Mouse (Mus musculus) R1 (cell line): ENCODE measurements around the gene Macrod1.

Experiments
- DNase-seq: peaks from one replicate; pipeline ENCODE4 v3.0.0-alpha.2; 2018; ENCODE audit warnings: low read depth, low spot score

The Macrod1 gene

DNA sequence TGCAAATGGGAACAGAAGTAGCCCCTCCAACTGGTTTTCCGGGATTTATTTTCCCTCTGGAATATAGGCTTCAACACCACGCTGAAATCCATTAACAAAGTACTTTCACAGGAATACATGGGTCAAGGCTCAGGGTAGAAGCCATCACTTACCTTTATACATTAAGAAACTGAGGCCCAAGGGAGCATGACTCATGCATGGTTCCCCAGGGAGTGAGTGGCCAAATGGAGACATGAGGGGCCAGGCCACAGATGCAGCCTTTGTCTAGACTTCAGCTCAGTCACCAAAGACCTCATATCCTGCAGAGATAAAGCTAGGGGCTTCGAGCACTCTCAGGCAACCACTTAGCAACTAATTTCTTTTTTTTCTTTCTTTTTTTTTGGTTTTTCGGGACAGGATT, 180.1 kb downstream of the Macrod1 start:
- no peak for DNase-seq

DNA sequence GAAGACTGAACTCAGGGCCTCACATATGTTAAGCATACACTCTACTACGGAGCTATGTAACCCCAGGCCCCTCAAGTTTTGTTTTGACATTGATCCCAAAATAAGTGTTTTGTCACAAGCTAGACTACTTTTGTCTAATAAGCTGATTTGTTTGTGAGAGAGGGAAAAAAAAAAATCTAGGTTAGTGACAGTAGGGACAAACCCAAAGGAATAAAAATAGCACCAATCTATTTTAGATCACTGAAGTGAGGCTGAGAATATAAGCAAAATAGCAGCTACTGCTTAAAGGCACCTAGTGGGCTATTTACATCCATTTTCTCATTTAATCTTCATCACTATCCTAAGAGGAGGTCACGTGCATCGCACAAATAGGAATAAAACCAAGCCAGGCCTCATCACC, 183.0 kb downstream of the Macrod1 start:
- DNase-seq = no peak

DNA sequence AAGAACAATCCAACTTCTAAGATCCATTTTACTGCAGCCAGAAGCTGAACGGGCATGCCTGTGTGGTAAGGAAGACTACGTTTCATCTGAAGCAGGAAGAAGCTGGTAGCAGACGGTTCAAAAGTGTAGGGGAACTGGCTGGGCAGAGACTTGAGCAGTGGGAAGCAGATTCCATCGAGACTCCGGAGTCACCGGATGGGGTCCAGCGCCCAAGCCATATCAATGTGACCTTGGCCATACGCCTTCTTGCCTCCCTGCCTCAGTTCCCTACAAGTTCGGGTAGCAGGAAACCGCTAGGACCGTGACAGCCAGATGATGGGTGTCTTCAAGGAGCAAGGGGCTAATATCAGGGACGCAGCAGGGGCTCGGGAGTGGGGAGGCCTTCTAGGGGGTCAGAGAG, 183.7 kb downstream of the Macrod1 start:
- peak; percentile 39 for DNase-seq

DNA sequence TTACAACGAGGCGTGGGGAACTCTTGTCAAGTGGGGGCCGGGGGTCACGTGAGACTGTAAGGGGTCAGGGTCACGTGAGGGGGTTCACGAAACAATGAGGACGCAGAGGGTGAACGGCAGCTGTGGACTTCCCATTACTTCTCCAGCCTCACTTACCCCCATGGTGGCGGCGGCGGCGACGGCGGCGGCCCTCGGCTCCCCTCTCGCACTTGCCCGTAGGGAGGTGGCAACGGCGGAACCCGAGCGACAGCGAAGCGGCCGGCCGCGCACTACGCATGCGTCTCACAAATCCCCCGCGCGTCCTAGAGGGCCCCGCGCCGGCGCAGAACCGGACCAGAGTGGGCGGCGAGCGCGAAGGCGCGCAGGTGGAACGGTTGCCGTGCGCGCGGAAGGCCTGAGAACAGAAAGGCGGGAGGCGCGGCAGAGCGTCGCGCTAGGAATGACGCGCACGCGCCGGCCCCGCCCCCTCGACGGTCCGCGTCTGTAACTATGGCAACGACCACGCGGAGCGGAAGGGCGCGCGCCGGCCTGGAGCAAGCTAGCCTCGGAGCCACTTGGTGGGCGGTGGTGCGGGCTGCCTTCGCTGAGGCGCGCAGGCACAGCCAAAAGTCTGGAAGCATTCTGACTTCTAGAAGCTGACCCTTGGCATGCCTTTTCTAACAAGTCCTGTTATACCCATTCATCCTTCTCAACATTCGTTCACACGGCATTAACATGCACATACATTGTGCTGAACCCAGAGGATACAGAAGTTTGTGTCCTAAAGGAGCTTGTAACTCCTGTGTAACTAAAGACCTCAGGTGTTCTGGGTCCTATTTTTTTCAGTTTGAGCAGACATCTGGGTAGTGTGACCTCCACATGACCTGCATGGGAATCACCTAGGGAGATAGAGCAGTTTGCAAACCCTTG, 184.4 kb downstream of the Macrod1 start, which contains the start of gene Naa40:
TSS of gene Naa40 (minus strand) at position 402 of the 909 bp plus-strand sequence.
- peak; percentile 93 for DNase-seq

DNA sequence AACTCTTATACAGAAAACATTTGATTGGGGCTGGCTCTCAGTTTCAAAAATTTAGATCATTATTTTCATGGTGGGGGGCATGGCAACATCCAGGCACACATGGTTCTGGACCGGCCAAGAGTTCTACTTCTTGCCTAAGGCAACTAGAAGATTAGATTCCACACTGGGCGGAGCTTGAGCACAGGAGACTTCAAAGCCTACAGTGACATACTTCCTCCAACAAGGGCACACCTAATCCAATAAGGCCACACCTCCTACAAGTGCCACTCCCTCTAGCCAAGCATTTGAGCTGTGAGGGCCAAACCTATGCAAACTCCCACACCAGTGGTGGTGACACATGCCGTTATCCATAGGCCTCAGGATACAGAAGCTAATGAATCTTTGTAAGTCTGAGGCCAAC, 189.4 kb downstream of the Macrod1 start:
- peak; percentile 97 for DNase-seq
